Mouse (Mus musculus): ENCODE results near the gene Adgre1. TPM values are rescaled to one million over a fixed set of nuclear protein-coding genes. Genes with fewer than 3 reads are reported as not detected.
"Not testable (repeated sequence)": the region's sequence is repeated elsewhere in the genome, so short reads cannot be mapped to it uniquely, and the experiment has no call there.

The Adgre1 gene
- total RNA-seq (2017) = 3.5 and 5.6 TPM in 2 replicates

DNA sequence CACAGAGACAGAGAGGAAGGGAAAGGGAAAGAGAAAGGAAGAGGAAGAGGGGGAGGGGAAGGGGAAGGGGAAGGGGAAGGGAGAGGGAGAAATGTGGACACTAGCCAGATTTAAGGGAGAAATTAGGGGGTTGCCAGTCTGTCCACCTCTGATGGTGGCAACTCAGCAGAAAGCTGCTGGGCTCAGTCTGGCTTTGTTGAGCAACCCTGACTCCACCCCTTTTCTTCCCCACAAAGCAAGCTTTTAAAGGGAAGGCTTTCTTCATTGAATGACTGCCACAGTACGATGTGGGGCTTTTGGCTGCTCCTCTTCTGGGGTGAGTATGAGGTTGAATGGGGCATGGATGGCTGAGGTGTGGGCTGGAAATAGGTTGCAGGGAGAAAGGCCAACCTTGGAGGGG lies at the start of gene Adgre1:
Gene Adgre1 (plus strand): TSS at position 251 of the 400 bp plus-strand sequence.
- peak; percentile 75 to 93 for ATAC-seq (replicated peaks in 1 of 2; ENCODE audit: insufficient read depth in 1 of 2, low FRiP score in 2 of 2, low TSS enrichment in 1 of 2, low read depth in 1 of 2, poor library complexity in 2 of 2, severe bottlenecking in 2 of 2)

DNA sequence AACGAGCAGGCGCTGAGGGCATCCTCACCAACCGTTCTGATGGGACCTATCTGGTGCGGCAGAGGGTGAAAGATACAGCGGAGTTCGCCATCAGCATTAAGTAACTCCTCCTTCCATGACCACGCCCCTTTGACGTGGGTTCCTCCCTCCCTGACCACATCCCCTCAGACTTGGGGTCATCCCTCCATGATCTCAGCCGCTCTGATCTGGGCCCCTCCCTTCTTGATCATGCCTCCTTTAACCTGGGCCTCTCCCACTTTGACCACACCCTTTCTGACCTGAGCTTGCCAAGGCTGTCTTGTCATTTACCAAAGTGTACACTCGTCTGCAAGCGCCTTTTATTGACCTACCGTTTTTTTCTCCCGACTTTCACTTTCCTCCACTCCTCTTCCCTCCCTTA lies 46.7 kb upstream of the Adgre1 start:
- ATAC-seq (replicated peaks in 1 of 2; ENCODE audit: insufficient read depth in 1 of 2, low FRiP score in 2 of 2, low TSS enrichment in 1 of 2, low read depth in 1 of 2, poor library complexity in 2 of 2, severe bottlenecking in 2 of 2) = no peak

DNA sequence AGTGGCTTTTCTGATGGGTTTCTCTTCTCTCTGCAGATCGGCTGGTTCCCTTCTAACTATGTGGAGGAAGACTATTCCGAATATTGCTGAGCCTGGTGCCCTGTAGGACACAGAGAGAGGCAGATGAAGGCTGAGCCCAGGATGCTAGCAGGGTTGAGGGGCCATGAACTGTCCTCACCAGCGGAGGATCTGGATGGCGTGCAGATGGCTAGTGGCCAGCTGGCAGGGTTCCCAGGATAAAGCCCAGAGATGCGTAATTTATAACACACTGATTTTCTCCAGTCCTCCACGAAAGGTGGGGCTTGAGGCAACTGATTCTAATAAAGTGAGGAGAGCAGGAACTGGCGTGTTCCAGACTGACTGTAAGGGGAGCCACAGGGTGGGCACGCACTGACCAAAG lies 30.9 kb upstream of the Adgre1 start:
- no peak for ATAC-seq (replicated peaks in 1 of 2; ENCODE audit: insufficient read depth in 1 of 2, low FRiP score in 2 of 2, low TSS enrichment in 1 of 2, low read depth in 1 of 2, poor library complexity in 2 of 2, severe bottlenecking in 2 of 2)

DNA sequence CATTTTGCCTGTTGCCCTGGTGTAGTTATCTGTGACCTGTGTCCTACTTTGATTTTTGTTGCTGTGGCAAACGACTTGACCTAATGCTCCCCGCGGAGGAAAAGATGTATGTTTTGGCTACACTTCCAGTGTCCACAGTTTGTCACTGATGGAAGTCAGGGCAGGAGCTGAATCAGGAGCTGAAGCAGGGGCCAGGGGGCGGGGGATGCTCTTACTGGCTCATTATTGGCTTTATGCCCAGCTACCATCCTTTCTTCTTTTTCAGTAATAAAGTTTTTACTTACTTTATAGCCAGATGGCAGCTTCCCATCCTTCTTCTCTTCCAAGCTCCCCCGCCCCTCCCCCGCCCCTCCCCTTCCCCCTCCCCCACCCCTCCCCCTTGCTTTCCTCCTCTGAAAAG lies 29.5 kb upstream of the Adgre1 start:
- no peak for ATAC-seq (replicated peaks in 1 of 2; ENCODE audit: insufficient read depth in 1 of 2, low FRiP score in 2 of 2, low TSS enrichment in 1 of 2, low read depth in 1 of 2, poor library complexity in 2 of 2, severe bottlenecking in 2 of 2)

DNA sequence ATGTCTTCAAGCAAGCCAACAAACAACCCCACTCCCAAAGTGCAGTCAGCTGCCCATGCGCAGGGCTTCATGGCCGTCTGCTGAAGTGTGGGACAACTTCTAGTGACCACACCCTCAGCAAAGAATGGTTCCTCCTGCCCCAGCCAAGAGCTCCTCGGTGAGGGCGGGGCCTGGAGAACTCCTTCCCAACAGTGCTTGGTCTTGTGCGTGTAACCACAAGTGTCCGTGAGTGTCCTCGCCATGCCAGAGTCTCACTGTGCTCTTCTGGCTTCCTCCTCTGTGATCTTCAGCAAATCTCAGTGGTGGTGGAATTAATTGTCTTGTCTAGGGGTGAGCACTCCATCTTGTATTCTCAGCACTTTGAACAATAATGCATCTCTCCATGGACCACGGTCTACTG lies 27.5 kb upstream of the Adgre1 start:
- no peak for ATAC-seq (replicated peaks in 1 of 2; ENCODE audit: insufficient read depth in 1 of 2, low FRiP score in 2 of 2, low TSS enrichment in 1 of 2, low read depth in 1 of 2, poor library complexity in 2 of 2, severe bottlenecking in 2 of 2)

DNA sequence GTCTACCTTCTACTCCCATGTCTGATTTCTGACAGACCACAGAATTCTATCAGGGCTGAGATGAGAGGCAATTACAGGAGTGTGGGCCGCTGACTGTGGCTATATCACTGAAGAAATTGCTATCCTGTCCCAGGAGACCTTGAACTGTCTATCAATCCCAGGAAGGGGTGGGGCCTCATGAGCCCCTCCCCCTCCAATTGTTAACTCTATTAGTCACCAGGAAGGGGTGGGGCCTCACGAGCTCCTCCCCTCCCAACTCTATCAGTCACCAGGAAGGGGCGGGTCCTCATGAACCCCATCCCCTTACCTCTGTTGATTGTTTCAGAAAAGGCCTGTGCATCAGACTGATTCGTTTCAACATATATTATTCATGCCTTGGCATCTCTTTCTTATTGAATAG lies 26.2 kb upstream of the Adgre1 start:
- ATAC-seq (replicated peaks in 1 of 2; ENCODE audit: insufficient read depth in 1 of 2, low FRiP score in 2 of 2, low TSS enrichment in 1 of 2, low read depth in 1 of 2, poor library complexity in 2 of 2, severe bottlenecking in 2 of 2) = peak in 1 of 2 experiments; percentile 24; a peak in 2 of 4 replicates

DNA sequence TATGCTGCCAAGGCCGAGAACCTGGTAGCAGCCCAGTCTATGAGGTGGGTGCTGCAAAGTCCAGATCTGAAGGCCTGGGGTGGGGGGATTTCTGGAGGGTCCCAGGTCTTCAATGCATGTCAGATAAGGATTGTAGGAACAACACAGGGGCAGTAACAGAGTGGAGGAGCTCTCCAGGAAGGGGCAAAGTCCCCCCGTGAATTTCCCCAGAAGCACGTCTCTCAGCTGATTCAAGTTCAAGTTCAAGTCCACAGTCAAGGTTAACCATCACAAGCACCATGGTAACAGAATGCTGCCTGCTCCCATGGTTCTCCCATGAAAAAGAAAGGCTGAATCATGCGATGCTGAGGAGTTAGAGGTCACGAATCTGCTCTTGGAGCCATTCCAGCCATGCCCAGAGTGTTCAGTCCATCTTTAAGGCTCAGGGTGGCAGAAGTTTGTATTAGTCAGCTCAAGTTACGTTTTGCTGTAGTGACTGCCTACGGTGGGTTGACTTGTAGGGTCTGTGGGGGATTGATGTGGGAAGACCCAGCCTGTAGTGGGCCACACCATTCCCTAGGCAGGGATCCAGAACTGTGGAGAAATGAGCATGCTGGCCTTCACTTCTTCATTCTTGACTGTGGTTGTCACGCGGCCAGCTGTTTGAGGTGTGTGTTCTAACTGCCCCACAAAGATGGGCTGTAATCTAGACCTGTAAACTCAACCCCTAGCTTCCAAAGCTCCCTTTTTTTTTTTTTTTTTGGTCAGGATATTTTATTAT lies 24.3 kb upstream of the Adgre1 start:
- no peak for ATAC-seq (replicated peaks in 1 of 2; ENCODE audit: insufficient read depth in 1 of 2, low FRiP score in 2 of 2, low TSS enrichment in 1 of 2, low read depth in 1 of 2, poor library complexity in 2 of 2, severe bottlenecking in 2 of 2)

DNA sequence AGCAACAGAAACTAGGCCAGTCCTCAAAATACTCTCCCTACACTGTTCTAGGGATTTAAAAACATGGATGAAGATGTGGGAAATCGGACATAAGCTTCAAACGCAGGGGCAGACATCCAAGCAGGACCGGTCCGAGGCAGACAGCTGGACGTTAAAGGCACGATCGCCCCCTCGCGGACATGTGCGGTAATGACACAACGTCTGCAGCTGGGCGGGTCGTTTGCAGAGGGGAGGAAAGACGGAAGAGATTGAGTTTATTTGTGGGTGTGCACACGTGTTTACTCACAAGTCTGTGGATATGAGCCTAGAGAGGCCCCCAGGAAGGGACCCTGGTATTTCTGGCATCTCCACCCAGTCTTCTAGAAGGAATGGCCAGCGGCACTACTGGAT lies 23.7 kb upstream of the Adgre1 start:
- ATAC-seq (replicated peaks in 1 of 2; ENCODE audit: insufficient read depth in 1 of 2, low FRiP score in 2 of 2, low TSS enrichment in 1 of 2, low read depth in 1 of 2, poor library complexity in 2 of 2, severe bottlenecking in 2 of 2) = peak; percentile 42 to 43

DNA sequence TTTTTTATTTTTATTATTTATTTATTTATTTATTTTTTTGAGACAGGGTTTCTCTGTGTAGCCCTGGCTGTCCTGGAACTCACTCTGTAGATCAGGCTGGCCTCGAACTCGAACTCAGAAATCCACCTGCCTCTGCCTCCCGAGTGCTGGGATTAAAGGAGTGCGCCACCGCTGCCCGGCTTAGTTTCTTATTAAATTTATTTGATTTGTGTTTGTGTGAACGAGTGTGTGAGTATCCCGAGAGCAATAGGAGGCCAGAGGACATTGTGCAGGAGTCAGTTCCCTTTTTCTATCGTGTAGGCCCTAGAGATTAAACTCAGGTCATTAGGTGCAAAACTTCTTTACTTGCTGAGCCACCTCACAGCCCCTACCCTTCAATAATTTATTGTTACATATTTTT lies 23.3 kb upstream of the Adgre1 start:
- not testable (repeated sequence) for ATAC-seq (replicated peaks in 1 of 2; ENCODE audit: insufficient read depth in 1 of 2, low FRiP score in 2 of 2, low TSS enrichment in 1 of 2, low read depth in 1 of 2, poor library complexity in 2 of 2, severe bottlenecking in 2 of 2)

DNA sequence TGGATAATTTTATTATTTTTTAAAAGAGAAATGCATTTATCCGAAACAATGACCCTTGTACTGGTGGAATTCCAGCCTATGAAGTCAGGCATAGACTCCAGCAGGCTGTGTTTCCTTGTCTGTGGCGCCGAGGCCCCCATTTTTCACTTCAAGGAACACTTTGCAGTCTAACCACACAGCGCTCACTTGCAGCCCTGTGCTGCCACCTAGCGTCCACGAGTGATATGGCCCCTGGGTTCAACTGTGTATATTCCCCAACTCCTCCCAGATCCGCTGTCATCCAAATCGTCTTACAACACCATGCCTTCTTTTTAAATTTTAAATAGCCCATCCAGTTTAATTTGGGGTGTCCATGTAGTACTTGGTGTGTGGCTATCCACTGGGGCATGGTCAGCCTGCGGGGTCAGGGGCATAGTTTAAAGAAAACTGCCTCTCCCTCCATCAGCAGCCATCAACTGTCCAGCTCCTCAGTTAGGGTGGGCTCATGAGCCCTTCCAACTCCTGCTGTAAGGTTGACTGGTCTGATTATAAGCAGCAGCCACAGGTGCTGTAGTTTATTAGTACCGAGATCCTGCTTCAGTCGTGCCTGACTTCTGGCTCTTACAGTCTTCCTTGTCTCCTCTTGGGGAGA lies 22.7 kb upstream of the Adgre1 start:
- ATAC-seq (replicated peaks in 1 of 2; ENCODE audit: insufficient read depth in 1 of 2, low FRiP score in 2 of 2, low TSS enrichment in 1 of 2, low read depth in 1 of 2, poor library complexity in 2 of 2, severe bottlenecking in 2 of 2) = peak; percentile 73 to 80

DNA sequence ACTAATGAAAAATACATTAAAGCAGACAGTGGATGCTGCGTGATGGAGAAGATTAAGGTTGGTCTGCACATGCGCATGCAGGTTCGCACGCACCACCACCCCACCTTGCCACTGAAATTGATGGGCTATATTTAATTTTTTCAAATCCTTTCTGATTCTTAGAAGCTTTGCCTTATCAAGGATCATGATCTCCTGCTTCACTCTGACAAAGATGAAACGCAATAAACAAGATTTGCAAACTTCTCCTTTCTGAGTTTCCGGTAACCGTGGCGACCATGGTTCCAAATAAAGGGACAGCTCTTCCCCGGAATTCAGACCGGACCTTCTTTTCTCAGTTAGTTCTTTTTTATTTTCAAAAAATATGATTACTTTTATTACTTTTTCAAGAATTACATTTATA lies 20.5 kb upstream of the Adgre1 start:
- peak; percentile 20 to 23; a peak in 1 of 4 replicates for ATAC-seq (replicated peaks in 1 of 2; ENCODE audit: insufficient read depth in 1 of 2, low FRiP score in 2 of 2, low TSS enrichment in 1 of 2, low read depth in 1 of 2, poor library complexity in 2 of 2, severe bottlenecking in 2 of 2)

DNA sequence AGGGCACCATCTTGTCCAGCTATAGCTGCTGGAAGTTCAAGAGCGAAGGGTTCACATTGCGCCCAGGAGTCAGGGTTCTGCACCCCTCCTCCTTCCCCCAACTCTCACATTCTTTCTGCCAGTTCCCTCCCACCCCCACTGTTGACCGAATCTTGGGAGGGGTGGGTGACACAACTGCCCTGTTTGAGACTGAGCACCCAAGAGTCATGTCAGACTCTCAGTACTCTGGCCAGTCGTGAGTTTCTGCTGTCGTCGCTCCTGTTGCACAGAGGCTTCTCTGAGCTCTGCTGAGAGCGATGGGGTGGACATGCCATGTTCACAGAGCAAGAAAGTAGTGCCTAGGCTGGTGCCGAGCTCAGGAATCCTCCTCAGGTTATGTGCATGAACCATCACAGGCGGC lies 19.2 kb upstream of the Adgre1 start:
- no peak for ATAC-seq (replicated peaks in 1 of 2; ENCODE audit: insufficient read depth in 1 of 2, low FRiP score in 2 of 2, low TSS enrichment in 1 of 2, low read depth in 1 of 2, poor library complexity in 2 of 2, severe bottlenecking in 2 of 2)

DNA sequence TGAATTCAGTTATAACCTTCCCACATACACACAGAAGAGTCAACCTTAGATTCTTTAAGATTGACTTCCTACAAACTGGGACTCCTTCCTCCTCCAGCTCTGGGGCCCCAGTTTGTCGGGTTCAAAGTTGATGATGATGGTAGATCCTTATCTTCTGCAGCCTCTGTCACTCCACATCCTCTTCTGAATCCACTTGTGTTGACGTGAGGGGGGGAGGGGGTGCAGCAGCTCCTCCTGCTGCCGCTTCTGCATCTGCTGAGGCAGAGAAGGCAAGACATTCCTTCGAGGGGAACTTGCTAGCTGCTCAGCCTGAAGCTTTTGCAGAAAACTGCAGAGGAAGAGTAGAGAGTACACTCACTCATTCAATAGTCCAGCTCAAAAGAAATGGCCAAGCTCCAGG lies 16.9 kb upstream of the Adgre1 start:
- no peak for ATAC-seq (replicated peaks in 1 of 2; ENCODE audit: insufficient read depth in 1 of 2, low FRiP score in 2 of 2, low TSS enrichment in 1 of 2, low read depth in 1 of 2, poor library complexity in 2 of 2, severe bottlenecking in 2 of 2)

DNA sequence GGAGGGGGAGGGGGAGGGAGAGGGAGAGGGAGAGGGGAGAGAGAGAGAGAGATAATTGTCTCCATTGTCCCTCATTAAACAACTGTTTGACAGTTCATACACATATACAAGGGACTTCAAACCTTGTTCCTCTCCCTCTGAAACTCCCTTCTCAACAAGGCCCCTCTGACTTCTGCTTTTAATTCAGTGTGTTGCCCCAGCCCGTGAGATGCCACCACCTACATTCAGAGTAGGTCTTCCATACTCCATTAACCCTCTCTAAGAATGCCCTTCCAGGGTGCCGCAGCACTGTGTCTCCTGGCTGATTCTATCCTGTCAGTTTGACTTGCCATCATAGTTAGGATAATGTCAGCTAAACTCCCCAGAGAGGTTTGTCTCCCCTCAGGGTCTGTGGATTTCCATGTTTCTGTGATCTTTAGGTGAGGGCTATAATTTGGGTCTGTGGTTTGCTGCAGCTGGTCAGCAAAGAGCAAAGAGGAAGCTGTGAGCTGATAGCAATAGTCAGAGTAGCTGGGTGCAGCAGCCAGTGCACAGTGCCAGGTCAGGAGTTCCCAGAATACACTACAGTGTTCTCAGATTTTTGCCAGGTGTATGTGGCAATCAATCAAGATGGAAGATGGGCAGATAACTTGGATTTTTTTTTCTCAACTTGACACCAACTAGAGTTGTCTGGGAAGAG lies 14.3 kb upstream of the Adgre1 start:
- peak; percentile 80 to 87 for ATAC-seq (replicated peaks in 1 of 2; ENCODE audit: insufficient read depth in 1 of 2, low FRiP score in 2 of 2, low TSS enrichment in 1 of 2, low read depth in 1 of 2, poor library complexity in 2 of 2, severe bottlenecking in 2 of 2)

DNA sequence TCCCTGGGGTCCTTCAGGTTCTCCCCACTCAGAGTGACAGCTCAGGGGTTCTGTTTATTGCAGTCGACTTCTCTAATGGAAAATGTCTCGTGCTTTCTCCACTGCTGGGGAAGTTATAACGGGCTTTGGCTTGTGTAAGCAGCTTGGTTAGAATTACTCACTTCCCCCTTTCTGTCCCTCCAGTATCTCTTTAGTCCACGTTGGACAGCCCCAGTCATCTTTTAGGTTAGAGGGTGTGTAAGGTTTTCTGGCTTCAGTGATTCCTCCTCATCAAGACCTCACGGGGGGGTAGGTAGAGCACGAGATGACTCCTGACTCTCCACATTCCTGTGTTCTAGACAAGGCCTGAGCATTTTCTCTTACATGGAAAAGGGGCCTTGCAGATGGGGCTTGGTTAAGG lies 11.5 kb upstream of the Adgre1 start:
- peak; percentile 74 to 76 for ATAC-seq (replicated peaks in 1 of 2; ENCODE audit: insufficient read depth in 1 of 2, low FRiP score in 2 of 2, low TSS enrichment in 1 of 2, low read depth in 1 of 2, poor library complexity in 2 of 2, severe bottlenecking in 2 of 2)

DNA sequence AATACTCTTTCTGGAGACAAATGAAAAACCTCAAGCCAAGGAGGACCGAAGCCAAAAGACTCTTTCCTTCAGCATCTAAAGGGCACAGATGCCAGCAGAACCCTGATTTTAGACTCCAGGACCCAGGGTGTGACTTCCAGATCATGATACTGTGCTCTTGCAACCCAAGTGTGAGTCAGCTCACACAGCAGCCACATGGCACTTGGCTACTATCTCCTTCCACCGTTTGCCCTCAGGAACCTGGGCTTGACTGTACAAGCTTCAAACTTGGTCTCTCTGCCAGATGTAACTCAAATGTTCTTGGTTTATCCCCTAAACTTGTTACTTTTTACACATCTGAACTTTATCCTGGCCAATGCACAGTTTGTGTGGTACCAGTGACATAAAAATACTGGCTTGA lies 10.7 kb upstream of the Adgre1 start:
- no peak for ATAC-seq (replicated peaks in 1 of 2; ENCODE audit: insufficient read depth in 1 of 2, low FRiP score in 2 of 2, low TSS enrichment in 1 of 2, low read depth in 1 of 2, poor library complexity in 2 of 2, severe bottlenecking in 2 of 2)

DNA sequence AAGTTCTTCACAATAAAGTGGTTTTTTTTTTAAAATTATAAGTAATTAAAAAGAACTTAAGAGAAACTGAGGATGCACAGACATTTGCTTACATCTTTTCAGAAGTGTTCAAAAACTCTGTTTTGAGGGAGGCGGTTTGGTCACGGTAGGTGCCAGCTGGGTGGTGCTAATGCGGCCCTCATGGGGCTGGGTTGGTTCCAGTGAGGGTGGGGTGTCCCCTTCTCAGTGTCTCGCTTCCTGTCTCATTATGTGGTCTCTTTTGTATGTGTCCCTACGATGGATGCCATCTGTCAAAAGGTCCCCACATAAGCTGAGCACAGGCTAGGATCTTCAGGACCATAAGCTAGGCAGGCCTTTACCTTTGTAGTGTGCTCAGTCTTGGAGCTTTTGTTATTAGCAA lies 9.4 kb upstream of the Adgre1 start:
- no peak for ATAC-seq (replicated peaks in 1 of 2; ENCODE audit: insufficient read depth in 1 of 2, low FRiP score in 2 of 2, low TSS enrichment in 1 of 2, low read depth in 1 of 2, poor library complexity in 2 of 2, severe bottlenecking in 2 of 2)

DNA sequence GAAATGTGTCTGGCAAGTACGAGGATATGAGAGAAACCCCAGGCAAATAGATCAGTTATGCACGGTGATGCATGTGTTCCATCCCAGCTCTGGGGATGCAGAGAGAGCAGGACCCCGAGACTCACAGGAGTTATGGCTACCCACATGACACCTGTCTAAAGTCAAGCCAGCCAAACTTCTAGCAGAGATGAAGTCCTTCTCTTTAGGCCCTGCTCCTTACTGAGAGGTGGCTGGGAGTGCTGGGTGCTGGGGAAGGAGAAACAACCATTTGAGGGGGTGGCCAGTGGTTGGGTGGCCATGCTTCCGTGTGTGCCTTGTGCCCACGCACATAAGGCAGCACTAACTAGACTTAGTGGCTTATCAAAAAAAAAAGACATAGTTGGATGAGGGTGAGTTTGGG lies 8.3 kb upstream of the Adgre1 start:
- no peak for ATAC-seq (replicated peaks in 1 of 2; ENCODE audit: insufficient read depth in 1 of 2, low FRiP score in 2 of 2, low TSS enrichment in 1 of 2, low read depth in 1 of 2, poor library complexity in 2 of 2, severe bottlenecking in 2 of 2)

All from hematopoietic stem cell, adult 5-6 weeks (primary cell).